Mouse (Mus musculus) kidney, adult 9 months (tissue): ENCODE results near the gene Rnaseh2b.

Experiments used
- DNase-seq: peaks from one replicate; pipeline ENCODE4 v3.0.0; 2022

Gene Rnaseh2b

DNA sequence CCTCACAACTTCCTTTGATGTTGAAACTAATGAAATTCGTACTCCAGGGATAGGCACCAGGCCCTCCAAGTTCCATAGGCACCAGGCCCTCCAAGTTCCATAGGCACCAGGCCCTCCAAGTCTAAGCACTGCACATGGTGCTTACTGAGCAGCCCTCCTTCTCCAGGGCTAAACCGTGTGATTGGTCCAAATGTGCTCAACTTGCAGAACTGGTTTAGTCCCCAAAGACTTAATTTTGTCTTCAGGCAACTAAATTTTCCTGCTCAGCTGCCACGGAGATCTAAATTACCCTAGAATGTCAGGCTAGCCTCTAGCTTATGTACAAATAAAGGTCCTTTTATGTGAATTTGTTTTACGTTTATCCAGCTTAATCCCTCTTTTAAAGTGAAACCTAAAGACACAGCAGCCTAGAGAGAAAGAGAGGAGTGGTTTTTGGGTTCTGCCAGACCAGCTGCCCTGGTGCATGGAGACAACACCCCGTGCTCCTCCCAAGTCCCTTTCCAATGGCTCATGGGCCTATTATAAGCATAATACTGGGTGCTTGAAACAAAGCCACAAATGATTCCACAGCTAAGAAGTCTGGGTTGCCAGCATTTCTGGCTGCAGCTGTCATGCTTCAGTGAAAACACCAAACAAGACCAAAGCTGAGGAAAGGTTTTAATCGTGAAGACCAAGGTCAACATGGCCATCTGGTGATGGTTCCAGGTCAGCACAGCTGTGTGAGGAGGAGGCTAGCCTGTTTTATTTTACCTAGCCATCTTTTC lies 30.4 kb downstream of the Rnaseh2b start:
- DNase-seq, result peak; percentile 47

DNA sequence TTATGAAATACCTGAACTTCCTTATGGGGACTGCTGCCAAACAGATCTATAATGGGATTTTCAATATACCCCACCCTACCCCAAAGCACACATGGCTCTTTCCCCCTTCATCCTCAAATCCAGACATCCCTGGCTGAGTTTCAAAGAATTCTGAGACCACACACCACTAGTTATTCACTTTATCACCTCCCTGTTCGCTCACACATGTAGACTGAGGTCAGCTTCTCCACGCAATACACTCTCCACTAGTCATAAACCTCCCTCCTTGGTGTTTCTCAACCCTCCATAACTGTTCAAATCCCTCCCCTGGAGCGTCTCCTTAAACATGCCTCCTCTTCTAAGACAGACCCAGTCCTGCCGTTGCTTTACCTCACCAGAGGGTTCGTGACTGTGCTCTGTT lies 31.1 kb downstream of the Rnaseh2b start:
- DNase-seq, result no peak

DNA sequence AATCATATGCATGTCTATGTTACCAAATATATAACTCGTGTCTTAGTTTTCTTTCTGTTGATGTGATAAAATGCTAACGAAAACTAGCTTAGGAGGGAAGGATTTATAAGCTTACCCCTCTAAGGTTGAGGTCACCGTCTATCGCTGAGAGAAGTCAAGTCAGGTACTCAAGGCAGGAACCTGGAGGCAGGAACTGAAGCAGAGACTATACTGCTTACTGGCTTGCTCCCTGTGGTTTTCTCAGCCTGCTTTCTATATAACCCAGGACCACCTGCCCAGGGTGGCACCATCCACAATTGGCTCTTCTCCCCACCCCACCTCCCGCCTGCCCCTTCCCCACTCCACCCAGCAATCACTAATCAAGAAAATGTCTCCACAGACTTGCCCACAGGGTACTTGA lies 32.6 kb downstream of the Rnaseh2b start:
- no peak for DNase-seq

DNA sequence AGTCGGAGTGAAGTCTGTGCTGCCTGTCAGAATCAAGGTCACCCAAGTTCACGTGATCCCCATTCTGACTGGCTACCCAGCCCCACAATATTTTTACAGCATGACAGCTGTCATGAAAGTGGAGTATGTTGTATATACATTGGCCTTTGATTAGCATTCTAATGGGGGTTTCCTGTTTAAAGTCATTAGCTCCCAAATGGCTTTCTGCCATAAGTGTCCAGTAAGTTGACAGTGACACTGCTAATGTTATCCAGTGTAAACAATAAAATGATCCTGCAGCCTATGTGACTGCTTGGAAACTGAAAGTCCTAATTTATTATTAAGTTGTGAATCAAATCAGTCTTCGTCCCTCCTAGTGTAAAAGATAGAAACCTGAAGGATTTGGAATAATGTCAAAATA lies 33.6 kb downstream of the Rnaseh2b start:
- no peak for DNase-seq

DNA sequence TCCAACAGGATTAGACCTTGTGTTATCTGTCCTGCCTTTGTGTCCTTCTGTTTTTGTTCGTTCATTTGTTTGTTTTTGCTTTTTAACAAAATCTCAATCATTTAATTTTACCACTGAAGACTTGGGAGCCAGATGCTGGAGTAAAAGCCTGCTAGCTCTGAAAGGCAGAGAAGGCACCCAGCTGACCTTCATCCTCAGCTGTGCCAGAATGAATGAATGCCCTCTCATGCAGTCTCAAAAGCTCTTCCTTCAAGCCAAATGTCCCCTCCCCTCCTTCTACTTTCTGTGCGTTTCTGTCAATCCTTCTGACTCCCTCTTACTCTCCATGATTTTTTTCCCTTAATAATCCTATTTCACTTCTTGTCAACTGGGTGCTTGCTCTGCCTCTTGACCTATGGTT lies 34.8 kb downstream of the Rnaseh2b start:
- DNase-seq, result no peak

DNA sequence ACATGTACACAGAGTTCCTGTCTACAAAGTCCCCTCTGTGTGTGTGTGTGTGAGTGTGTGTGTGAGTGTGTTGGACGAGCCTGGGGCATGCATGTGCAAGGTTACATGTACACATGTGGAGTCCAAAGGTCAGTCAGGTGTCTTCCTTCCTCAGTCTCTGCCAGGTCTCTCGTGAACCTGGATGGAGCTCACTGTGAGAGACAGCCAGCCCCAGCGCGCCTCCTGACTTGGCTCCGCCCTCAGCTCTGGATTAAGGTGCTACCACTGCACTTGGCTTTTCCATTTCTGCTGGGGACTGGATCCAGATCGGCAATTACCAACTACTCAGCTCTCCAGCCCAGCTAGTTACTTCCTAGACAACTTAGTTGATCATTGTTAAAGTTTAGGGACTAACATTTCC lies 36.2 kb downstream of the Rnaseh2b start:
- DNase-seq, result peak; percentile 66

DNA sequence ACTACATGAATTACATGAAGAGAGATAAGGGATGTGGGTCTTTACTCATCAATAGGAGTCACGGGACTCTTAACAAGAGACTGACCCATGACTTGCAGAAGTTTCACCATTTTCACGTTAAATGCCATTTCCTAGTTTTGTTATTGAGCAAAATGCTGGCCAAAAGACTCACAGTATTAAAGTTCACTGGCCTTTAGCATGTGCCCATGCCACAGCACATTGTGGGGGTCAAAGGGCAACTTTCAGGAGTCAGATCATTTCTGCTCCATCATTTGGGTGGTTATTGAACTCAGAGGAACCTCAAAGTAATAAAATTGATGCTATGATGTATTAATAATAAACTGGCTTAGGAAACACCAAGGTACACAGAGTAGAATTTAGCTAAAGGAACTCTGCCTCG lies 37.2 kb downstream of the Rnaseh2b start:
- DNase-seq, result peak; percentile 70

DNA sequence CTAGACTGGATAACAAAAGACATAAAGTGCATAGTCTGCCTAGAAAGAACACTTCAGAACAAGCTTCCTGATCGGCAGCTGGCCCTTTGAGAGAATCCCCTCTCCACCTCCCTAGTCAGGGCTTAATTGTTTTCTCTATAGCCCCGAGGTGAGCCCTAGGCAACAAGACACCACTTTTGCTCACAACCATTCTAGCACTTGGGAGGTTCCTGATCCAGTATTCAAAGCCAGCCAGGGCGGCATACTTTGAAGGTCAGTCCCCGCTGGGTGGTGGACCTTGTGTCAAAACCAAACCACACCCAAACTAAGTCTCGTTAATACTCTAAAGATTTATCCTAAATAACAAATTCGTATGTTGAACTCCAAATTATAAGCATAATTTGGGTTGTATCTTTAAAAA lies 39.1 kb downstream of the Rnaseh2b start:
- DNase-seq, result no peak

DNA sequence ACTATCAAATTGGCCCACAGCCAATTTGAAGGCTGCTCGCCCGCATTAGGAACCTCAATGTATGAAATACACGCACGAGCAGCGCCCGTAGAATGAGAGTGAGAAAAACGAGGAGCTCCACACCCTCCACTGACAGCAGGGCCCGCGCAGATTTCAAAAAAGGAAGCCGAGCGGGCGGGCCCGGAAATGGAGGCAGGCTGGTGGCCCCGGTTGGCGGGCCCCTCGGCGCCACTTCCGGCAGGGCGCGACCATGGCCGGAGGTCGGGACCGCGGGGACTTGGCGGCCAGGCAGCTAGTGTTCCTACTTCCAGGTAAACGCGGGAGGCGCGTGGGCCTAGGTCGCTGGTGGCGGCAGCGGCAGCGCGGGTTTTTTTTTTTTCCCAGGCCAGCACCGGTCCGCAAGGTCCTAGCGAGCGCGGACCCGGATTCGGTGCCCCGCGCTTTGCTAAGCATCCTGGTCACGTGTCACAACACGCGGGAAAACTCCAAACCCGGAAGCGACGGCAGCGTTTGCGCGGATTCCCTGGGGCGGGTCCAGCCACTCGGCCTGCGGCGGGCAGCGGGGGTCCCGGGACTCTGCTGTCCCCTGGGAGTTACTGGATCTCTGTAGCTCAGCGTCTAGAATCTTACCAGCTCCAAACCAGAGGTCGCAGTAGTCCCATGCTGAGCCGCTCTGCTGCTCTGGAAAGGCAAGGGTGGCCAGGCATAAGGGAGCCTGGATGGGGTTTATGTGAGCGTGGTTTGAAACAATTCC lies 39.7 kb downstream of the Rnaseh2b start:
- DNase-seq, result peak; percentile 85

DNA sequence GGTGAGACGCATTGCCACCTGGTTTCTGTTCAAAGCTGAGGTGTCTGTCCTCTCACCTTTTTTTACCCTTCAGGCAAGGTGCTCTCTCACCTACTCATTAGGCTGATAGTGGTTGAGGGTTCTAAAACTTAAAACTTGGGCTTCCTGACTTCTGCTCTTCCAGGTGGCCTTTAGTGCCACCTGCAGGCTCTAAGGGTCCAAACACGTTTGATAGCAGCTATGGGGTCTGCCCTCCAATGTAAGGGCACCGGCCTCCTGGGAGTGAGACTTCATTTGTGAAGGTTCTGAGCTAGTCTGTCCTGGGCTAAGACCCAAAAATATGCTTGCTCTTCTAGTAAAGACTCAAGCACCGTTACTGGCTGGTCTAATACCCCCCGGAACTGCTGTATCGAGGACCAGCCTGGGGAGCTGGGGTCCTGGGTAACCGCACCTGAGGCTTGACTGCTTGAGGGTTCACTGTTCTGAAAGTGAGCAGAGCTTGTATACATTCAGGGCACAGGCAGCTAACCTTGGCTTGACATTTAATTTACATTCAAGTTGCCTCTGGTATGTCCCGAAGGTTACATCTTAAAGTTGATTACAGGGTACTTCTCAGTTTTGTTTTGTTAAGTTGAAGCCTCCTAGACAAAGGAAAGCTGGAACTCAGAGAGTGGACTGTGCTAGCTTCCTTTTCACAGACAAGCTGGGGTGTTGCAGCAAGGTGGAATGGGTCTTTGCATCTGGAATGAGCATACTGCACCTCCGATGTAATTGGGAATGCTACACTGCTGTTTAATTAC lies 41.7 kb downstream of the Rnaseh2b start:
- no peak for DNase-seq

DNA sequence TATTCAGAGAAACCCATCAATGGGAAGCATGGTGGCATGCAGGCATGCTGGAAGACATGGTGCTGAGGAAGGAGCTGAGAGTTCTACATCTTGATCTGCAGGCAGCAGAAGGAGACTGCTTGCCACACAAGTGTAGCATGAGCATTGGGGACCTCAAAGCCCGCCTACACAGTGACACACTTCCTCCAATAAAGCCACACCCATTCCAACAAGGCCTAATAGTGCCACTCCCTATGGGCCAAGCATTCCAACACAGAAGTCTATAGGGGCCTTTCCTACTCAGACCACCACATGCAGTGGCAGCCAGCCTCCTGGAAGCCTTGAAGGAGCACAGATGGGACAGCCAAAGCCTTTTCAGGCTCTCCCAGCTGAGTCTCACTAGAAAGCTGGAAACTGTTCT lies 46.8 kb downstream of the Rnaseh2b start:
- DNase-seq, result no peak

DNA sequence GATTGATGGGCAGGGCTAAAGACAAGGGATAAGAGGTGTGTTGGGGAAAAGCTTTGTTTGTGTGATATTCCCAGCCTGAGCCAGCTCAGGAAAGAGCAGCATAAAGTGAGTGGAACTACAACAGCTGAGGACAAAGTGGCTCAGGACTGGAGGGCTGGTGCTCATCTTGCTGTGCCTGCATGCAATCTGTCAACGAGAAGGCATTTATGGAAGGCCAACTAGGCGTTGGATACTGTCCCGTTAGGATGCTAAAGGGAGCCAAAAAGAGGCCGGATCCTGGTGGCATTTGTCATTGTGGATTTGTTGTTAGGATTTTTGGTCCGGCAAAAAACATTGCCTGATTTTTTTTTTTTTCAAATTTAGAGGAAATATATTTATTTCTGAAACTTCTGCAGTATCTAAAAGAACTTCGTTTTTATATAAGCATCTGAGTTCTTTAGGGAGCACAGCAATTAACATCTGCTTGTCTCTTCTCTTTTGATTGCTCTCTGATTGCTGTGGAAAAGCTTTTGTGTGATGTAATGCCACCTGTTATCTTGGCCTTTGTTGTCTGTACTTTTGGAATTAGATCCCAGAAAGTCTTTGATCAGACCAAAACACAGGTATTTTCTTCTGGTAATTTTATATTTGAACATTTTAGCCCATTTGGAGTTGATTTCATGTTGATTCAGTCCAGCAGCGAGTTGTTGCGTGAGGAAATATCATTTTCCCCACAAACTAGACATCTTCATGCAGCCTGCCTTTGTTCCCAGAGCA lies 49.7 kb downstream of the Rnaseh2b start:
- DNase-seq, result no peak

DNA sequence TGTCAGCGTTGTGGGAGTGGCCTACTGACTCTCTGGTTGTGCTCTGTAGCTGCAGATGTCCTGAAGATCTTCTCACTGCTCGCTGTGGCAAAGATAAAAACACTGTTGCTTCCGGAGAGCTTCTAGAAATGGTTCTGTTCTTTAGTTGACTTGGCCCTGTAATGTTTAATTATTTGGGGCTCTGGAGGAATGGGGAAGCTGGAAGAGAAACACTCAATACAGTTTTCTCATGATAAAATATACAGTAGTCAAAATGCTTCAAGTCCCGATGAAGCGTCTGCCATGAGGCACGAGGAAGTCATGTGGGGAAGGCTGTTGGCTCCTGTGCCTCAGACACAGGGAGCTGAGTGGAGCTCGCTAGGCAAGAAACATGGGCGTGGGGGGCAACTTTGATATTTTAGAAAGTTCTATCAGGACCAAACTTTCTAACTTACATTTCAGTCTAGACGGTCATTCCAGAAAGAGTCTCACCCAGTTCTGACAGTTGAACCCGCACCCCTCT lies 50.3 kb downstream of the Rnaseh2b start:
- no peak for DNase-seq

DNA sequence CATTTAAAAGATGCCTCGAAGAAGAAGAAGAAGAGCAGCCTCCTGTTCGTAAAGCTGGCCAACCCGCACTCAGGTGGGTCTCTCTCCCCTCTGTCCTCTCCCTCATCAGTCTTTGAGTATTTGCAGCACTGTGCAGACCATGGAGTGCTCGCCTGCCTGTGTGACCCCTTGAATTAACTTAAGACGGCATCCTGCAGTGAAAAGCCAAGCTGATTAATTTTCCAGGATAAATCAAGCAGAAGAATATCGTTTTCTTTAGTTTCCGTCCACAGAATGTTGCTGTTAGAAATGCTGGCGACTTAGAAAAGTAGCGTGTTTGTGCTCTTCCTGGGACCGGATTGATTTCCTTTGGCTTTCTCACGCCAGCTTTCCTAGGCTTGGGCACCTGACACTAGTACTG lies 54.2 kb downstream of the Rnaseh2b start:
- DNase-seq, result no peak

DNA sequence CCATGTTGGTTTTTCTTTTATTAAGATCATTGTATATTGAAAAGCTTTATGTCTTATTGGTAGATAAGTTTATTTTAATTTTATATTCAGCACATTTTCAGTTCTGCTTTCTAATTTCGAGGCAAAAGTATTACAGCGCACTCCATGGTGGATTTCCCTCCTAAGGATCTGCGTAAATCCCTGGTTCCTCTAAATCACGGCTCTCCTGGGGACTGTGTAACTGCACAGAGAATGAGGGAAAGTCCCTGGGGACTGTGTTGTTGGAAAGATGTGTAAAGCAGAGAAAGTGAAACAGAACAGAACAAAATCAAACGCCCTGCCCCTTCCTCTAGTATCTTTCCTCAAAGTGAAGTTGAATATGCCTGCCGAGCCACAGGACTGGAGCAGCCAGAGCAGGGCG lies 54.7 kb downstream of the Rnaseh2b start:
- DNase-seq, result no peak

DNA sequence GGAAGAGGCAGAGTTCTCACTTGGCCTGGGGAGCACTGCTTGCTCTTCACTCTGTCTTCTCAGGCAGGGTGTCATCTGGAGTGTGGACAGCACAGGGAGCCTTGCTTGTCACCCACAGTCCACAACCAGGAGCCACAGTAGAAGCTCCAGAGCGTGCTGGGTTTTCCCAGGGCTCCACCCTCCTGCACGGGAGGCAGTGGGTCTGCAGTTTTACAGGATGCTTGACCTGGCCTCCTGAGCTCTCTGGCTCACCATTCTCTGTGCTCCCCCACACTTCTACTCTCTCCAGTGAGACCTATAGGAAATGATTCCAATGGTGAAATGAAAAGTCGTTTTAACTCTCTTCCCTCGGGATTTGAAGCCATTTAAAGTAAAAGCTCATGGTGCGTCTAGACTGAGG lies 57.4 kb downstream of the Rnaseh2b start:
- DNase-seq, result no peak

DNA sequence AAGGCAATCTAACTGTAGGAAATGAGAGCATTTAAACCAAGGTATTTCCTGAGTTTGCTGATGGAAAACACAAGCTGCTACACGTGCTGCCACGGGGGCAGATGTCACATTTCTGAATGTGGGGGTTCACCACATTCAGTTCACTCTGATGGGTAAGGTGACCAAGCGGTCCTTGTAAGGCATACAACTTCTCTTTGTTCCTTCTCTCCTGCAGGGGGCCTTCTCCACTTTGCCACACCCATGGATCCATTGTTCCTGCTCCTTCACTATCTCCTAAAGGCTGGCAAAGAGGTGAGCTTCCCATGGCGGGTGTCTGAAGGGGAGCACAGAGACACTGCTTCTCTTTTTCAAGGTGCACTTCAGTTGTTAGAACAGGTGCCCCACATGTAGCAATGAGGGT lies 57.8 kb downstream of the Rnaseh2b start:
- DNase-seq, result no peak

DNA sequence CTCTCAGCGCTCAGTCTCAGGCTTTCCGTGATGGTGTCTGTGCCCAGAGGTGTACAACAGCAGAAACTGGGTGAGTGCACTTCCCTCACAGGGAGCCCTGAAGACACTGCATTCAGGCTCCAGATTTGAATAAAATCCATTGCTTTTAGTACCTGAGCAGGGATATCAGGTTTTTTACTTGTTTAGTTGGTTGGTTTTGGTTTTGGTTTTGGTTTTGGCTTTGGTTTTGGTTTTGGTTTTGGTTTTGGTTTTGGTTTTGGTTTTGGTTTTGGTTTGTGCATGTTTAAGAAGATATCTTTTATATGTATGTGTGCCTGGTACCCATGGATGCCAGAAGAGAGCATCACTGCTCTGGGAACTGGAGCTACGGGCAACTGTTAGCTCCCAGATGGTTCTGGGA lies 58.5 kb downstream of the Rnaseh2b start:
- DNase-seq, result no peak

DNA sequence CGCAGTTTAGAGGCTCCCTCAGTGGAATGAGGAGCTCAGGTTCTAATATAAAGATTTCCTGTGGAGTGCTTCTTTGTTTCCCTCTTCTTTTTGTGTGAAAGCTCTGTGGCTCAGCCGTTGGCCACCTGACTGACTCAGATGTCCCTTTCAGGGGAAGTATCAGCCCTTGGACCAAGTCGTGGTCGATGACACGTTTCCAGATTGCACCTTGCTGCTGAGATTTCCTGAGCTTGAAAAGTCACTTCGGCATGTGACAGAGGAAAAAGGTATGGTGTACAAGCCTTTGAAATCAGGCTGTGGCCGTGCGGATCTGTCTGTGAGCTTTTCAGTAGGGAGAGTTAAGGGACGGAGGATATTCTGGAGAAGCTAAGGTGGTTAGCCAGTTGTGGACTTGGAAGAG lies 61.0 kb downstream of the Rnaseh2b start:
- DNase-seq, result no peak

DNA sequence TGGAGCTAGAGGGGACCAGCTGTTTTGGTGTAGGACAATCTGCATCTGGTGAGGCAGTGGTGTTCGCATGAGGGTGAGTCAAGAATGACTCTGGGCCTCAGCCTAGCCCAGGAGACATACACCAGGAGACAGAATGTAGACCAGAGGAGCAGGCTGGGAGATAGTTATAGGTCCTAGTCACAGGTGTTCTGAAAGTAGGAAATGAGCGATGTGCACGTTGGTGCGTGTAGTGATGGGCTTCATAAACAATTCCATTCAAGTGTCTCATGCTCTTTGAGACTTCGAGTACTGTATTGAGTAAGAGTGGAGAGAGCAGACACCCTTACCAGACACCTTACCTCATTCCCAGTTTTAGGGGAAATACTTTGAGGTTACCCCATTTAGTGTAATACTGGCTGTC lies 61.4 kb downstream of the Rnaseh2b start:
- DNase-seq, result no peak

DNA sequence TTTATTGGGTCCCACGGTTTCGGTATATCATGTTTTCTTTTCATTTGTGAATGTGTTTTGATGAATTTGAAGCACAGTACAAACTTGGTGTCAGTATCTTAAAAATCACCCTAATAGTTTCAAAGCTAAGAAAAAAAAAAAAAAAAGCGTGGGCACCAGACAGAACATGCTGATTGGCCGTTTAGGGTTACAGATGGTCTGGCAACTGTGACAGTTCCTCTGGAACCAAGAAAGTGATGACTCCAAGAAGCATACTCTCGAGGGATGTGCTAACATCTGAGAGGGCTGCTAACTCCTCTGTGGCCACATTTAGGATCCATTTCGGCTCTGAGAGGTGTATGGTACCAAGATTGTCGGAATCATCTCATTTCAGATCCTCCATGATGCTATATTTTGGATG lies 62.8 kb downstream of the Rnaseh2b start:
- no peak for DNase-seq

DNA sequence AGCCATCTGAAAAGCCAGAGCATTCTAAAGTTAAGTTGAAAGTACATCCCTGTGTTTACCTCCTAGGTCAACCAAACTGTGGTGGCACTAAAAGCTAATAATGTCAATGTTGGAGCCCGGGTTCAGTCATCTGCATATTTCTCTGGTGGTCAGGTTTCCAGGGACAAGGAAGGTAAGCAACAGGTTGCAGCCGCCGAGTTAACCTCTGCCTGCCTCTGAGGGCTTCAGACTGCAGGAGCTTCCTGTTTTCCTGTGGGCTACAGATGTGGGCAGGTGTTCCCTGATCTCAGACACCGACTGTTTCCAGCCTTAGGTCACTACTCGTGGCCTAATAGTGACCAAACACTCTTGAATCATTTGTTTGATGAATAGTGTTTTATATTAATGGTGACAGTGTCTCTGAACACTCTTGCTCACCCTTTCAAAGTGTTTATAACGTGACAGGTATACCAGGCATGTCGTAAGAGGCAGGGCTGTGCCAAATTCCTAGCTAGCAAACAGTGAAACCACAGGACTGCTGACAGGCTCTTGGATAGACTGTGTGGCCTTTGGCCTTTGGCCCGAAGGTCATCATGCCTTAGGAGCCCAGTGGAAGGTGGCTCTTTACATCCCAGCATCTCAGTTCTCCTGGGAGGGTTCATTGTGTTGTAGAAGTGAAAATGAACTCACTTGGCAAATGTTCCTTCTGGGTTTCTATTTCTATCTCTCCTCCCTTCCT lies 69.0 kb downstream of the Rnaseh2b start:
- DNase-seq, result no peak
